Mouse (Mus musculus) T-helper 2 cell (primary cell): ENCODE measurements around the gene Styxl1.

ENCODE experiments used
- in situ Hi-C: fragments of 300-600 bp; cut with MboI, MseI; formaldehyde crosslinking; loops from one replicate; pipeline ENCODE4 v1.15.1; 2025; ENCODE audit warnings: high pct_unique_total_duplicates

Styxl1 gene

DNA sequence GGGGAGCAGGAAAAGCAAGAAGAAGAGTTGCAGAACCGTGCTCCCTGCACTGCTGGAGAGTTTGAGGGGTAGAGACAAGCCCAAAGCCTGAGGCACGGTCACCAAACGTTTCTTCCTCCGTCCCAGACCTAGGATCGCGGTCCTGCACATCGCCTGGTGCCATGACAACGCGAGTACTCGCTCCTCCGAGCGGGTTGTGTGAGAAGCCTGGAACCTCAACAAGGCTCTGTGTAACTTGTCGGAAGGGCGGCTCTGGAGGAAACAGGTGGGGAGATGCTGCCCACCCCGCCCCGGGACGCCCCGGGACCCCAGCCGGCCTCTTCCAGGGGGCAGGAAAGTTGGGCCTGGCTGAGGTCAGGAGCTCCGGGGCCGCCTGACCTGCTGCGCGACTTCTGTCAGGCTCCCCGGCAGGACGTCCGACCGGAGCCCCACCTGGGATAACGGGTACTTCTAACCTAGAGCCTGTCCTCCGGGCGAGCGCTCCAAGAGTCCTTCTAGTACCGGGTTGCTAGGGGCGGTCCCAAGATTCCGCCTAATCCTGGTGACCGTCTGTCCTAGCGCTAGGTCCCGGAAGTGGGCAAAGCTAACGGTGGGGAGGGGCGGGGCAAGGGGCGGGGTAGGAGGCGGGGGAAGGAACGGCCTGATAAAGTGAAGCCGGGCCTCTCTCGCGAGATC lies at the start of gene Styxl1:
Gene Styxl1, minus strand, starts transcription at position 590 of the 675 bp plus-strand sequence.
- in situ Hi-C loops: loop anchor here (25.0 kb wide), 1 partner anchor 641 kb away; the partner anchor contains the start of gene Tbl2

- in situ Hi-C loops: no loop called here
Measured at GRCm38 (mm10) chr5:135826225-135826624, 48.0 kb upstream of the Styxl1 start.

DNA sequence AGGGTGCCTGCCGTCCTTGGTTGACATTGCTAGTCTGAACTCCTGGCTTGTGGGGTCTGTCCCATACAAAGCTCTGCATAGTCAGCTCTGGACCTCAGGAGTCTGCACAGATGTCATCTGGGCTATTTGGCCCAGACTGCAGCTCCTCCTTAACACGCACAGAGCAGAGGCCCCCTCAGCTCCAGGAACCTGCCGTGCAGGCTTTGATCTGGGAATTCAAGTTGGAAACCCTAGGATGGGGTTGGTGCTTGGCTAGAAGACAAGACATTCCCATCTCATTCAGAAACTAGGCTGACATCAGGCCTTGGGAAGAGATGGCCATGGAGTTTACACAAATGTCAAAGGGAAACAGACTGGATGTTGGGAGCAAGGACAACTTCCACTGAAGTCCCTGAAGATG lies 46.3 kb upstream of the Styxl1 start:
- in situ Hi-C loops: no loop called here

GRCm38 (mm10) chr5:135822316-135822944 lies 44.2 kb upstream of the Styxl1 start:
- in situ Hi-C loops: no loop called here

GRCm38 (mm10) chr5:135818491-135818890 lies 40.3 kb upstream of the Styxl1 start:
- in situ Hi-C loops: no loop called here

DNA sequence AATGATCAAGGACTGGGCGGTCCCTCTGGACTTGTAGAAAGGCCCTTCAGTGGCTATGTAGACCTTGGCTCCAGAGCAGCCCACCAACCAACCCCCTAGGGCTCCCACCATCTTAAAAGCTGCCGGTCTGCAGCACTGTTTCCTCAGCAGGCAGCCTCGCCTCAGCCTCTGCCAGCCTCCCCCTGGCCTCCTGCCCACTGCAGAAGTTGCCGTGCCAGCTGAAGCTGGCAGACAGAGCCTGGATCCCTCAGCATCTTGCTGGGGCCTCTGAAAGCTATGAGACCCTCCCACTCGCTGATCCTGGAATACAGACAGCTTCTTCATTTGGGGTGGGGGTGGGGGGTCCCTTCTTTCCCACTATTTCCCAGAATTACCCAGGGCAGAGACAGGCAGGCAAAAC lies 34.8 kb upstream of the Styxl1 start:
- in situ Hi-C loops: no loop called here

GRCm38 (mm10) chr5:135807263-135807637 lies 29.1 kb upstream of the Styxl1 start:
- in situ Hi-C loops: loop anchor here (10.0 kb wide), 1 partner anchor 1182 kb away; no protein-coding TSS in a partner anchor

GRCm38 (mm10) chr5:135806555-135807262 lies 28.5 kb upstream of the Styxl1 start, which contains the start of gene Srrm3:
TSS of gene Srrm3 (plus strand) at chr5:135806890.
- in situ Hi-C loops: loop anchor here (10.0 kb wide), 1 partner anchor 1182 kb away; no protein-coding TSS in a partner anchor

- in situ Hi-C loops: loop anchor here (10.0 kb wide), 1 partner anchor 1180 kb away; no protein-coding TSS in a partner anchor
Measured at GRCm38 (mm10) chr5:135804735-135805134, 26.6 kb upstream of the Styxl1 start.

- in situ Hi-C loops: loop anchor here (10.0 kb wide), 1 partner anchor 1179 kb away; no protein-coding TSS in a partner anchor
Measured at GRCm38 (mm10) chr5:135803676-135804075, 25.5 kb upstream of the Styxl1 start.

DNA sequence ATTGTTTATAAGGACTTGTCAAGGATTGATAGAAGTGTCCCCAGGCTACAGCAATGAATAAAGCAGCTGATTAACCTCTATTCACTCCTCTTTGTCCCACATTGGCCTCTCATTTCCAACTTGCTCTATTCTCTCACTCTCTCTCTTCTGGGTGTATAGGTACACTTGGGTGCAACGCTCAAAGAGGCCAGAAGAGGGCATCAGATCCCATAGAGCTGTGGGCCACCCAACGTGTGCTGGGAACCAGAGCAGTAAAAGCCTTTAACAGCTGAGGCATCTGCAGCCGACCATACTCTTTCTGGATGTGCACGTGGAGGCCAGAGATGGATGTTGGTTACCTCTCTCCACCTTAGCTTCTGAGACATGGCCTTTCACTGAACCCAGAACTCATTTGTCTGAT lies 24.9 kb upstream of the Styxl1 start:
- in situ Hi-C loops: loop anchor here (10.0 kb wide), 1 partner anchor 1178 kb away; no protein-coding TSS in a partner anchor

DNA sequence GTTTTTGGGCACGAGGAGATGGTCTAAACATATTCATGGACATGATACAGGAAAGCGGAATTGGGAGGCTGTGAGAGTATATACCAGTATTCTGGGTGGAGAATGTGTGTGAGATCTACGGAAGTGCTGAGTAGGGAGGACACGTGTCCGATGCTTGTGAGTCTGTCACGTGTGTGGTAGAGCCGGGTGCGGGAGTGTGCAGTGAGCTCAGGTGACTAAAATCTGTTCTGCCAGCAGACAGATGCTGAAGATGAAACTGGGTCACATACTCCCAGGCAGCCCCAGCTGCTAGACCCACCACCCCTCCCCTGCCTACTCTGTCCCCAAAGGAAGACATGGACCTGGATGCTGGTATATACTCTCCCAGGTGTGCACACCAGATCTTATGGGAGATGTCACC lies 24.5 kb upstream of the Styxl1 start:
- in situ Hi-C loops: loop anchor here (10.0 kb wide), 1 partner anchor 1178 kb away; no protein-coding TSS in a partner anchor

DNA sequence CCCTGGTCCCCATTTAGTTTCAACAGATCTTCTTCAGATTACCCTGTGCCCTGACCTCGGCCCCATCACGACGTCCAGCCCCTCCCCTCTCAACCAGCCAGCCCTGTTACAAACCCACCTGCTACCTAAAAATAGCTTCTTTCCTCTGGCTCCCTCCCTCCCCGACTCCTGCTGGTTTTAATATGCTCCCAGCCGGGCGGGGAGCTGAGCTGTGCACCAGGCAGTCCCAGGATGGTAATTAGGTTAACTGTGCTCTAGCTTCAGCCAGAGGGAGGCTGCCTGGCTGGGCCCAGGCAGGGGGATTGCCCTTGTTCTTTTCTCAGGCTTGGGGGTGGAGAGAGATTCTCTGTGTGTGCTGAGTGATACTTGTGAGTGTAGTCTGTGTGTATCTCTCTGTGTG lies 22.7 kb upstream of the Styxl1 start:
- in situ Hi-C loops: loop anchor here (10.0 kb wide), 1 partner anchor 1176 kb away; no protein-coding TSS in a partner anchor

- in situ Hi-C loops: loop anchor here (5.0 to 25.0 kb wide), 3 partner anchors 38 to 1175 kb away; partner anchors contain the start of gene Tbl2
Measured at GRCm38 (mm10) chr5:135799746-135800145, 21.6 kb upstream of the Styxl1 start.

GRCm38 (mm10) chr5:135794859-135795181 lies 16.6 kb upstream of the Styxl1 start:
- in situ Hi-C loops: loop anchor here (5.0 to 25.0 kb wide), 2 partner anchors 42 to 658 kb away; partner anchors contain the start of gene Tbl2

DNA sequence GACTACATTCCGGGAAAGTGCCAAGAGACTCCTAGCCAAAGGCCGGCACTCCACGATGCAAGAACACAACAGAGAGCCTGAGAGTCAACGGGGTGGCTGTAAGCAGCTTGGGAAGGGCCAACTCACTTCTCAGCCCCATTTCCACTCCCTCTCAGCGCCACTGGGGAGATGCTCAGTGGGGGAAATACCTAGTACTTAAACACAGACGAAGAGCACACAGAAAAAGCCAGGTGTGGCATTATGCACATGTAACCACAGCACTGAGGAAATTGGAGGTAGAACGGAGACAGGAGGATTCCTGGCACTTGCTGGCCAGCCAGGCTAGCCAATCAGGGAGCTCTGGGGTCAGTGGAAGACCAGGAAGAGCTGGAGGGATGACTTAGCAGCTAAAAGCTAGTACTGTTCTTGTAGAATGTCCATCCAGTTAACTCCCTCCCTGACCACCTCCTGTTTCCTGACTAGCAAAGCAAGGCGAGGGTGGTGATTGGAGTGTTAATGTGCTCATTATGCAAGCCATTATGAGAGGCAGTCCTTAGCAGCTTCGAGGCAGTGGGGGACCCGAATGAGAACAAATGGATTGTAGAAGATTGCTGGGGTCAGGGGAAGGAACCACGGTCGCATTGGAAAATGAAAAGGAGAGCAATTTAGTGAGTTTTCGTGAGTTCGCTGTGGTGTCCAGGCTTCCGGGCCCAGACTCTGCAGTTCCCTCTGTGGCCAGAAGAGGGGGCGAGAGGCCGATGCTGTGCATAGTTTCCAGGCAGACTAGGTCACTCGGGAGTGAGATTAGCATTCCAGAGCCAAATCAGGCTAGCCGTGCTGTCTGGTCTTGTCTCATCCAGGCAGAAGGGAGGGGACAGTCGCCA lies 16.0 kb upstream of the Styxl1 start:
- in situ Hi-C loops: loop anchor here (25.0 kb wide), 1 partner anchor 657 kb away; the partner anchor contains the start of gene Tbl2

- in situ Hi-C loops: loop anchor here (25.0 kb wide), 1 partner anchor 646 kb away; the partner anchor contains the start of gene Tbl2
Measured at GRCm38 (mm10) chr5:135782901-135783300, 4.7 kb upstream of the Styxl1 start.

- in situ Hi-C loops: loop anchor here (25.0 kb wide), 1 partner anchor 643 kb away; the partner anchor contains the start of gene Tbl2
Measured at GRCm38 (mm10) chr5:135780331-135780730, 2.1 kb upstream of the Styxl1 start.

- in situ Hi-C loops: loop anchor here (25.0 kb wide), 1 partner anchor 641 kb away; the partner anchor contains the start of gene Tbl2
Measured at GRCm38 (mm10) chr5:135778471-135779445, 573 bp upstream of the Styxl1 start, which contains the start of gene Mdh2. TSS of gene Mdh2 (plus strand) at chr5:135778480.
